28 mouse cellular contexts compared by ENCODE assay signal in genomic region chr2:109846401-109846800, GRCm38 (mm10). TPM values are rescaled to one million over a fixed set of nuclear protein-coding genes. Genes with fewer than 3 reads are reported as not detected.
A peak's percentile ranks its signal among the peaks of the same experiment; 100 is the strongest.
DNase-seq lines count a peak whose midpoint lies in the region; ATAC-seq lines count a peak whose summit lies in the region.
"Had no signal": no experiment of that assay in that cellular context is flagged by ENCODE, and none has a peak within 500 bp of the region (broad histone marks: within the 10 kb centered on the region; RNA-seq: fewer than 3 reads in every experiment).

No protein-coding gene starts in this region.

- no peak overlapping the region for H3K9ac ChIP-seq in limb, embryonic 11.5 days (ENCODE audit: low read length)
- no peak overlapping the region for H3K9ac ChIP-seq in embryonic facial prominence, embryonic 11.5 days (replicated peaks; ENCODE audit: low read length)
- no peak overlapping the region for H3K9ac ChIP-seq in limb, embryonic 13.5 days
- H3K9ac ChIP-seq: embryonic facial prominence, embryonic 13.5 days; forebrain, embryonic 13.5 days; heart, embryonic 15.5 days; hindbrain, embryonic 13.5 days; intestine, embryonic 15.5 days had no signal

- H3K27ac ChIP-seq in limb, embryonic 11.5 days (replicated peaks; ENCODE audit: low read depth, low read length) = no peak overlapping the region
- H3K27ac ChIP-seq in limb, embryonic 10.5 days = no peak overlapping the region
- H3K27ac ChIP-seq in embryonic facial prominence, embryonic 11.5 days (replicated peaks; ENCODE audit: low read depth, low read length) = no peak overlapping the region
- no peak overlapping the region for H3K27ac ChIP-seq in limb, embryonic 13.5 days
- H3K27ac ChIP-seq: embryonic facial prominence, embryonic 13.5 days; forebrain, embryonic 10.5 days; forebrain, embryonic 13.5 days; gastrocnemius, adult 2 months; heart, embryonic 15.5 days; hindbrain, embryonic 10.5 days; hindbrain, embryonic 13.5 days; intestine, embryonic 15.5 days had no signal

- no peak overlapping the region for H3K4me3 ChIP-seq in limb, embryonic 11.5 days (ENCODE audit: low read depth, low read length)
- H3K4me3 ChIP-seq in limb, embryonic 10.5 days = no peak overlapping the region
- no peak overlapping the region for H3K4me3 ChIP-seq in embryonic facial prominence, embryonic 11.5 days (ENCODE audit: low read depth, low read length)
- H3K4me3 ChIP-seq in limb, embryonic 13.5 days = no peak overlapping the region
- H3K4me3 ChIP-seq: embryonic facial prominence, embryonic 13.5 days; forebrain, embryonic 10.5 days; forebrain, embryonic 13.5 days; gastrocnemius, adult 2 months; heart, embryonic 15.5 days; hindbrain, embryonic 10.5 days; hindbrain, embryonic 13.5 days; intestine, embryonic 15.5 days had no signal

- no peaks in the 10 kb centered on the region for H3K36me3 ChIP-seq in limb, embryonic 11.5 days (ENCODE audit: control insufficient read depth, insufficient read depth, low read length)
- H3K36me3 ChIP-seq in limb, embryonic 10.5 days = no peaks in the 10 kb centered on the region
- H3K36me3 ChIP-seq in embryonic facial prominence, embryonic 11.5 days (replicated peaks; ENCODE audit: control insufficient read depth, insufficient read depth, low read depth, low read length) = no peaks in the 10 kb centered on the region
- no peaks in the 10 kb centered on the region for H3K36me3 ChIP-seq in limb, embryonic 13.5 days
- H3K36me3 ChIP-seq: embryonic facial prominence, embryonic 13.5 days; forebrain, embryonic 10.5 days; heart, embryonic 15.5 days; hindbrain, embryonic 10.5 days; hindbrain, embryonic 13.5 days; intestine, embryonic 15.5 days had no signal

- H3K4me2 ChIP-seq in limb, embryonic 11.5 days (ENCODE audit: low read depth, severe bottlenecking) = no peak overlapping the region
- no peak overlapping the region for H3K4me2 ChIP-seq in embryonic facial prominence, embryonic 11.5 days (ENCODE audit: low read depth, low read length)
- H3K4me2 ChIP-seq in limb, embryonic 13.5 days (replicated peaks) = no peak overlapping the region
- H3K4me2 ChIP-seq: embryonic facial prominence, embryonic 13.5 days; forebrain, embryonic 13.5 days; heart, embryonic 11.5 days; heart, embryonic 15.5 days; hindbrain, embryonic 13.5 days; intestine, embryonic 15.5 days had no signal

- no peaks in the 10 kb centered on the region for H3K9me3 ChIP-seq in limb, embryonic 11.5 days (ENCODE audit: control insufficient read depth, low read length)
- H3K9me3 ChIP-seq in limb, embryonic 10.5 days (replicated peaks) = no peaks in the 10 kb centered on the region
- no peaks in the 10 kb centered on the region for H3K9me3 ChIP-seq in embryonic facial prominence, embryonic 11.5 days (replicated peaks; ENCODE audit: control insufficient read depth, low read length)
- no peaks in the 10 kb centered on the region for H3K9me3 ChIP-seq in limb, embryonic 13.5 days
- H3K9me3 ChIP-seq: embryonic facial prominence, embryonic 13.5 days; forebrain, embryonic 10.5 days; forebrain, embryonic 13.5 days; heart, embryonic 15.5 days; hindbrain, embryonic 10.5 days; hindbrain, embryonic 13.5 days; intestine, embryonic 15.5 days had no signal

- 20% methylated on average over 4 of the region's 4 CpGs for WGBS in limb, embryonic 11.5 days
- WGBS in limb, embryonic 10.5 days = 30% methylated on average over 4 of the region's 4 CpGs
- 28% methylated on average over 4 of the region's 4 CpGs for WGBS in embryonic facial prominence, embryonic 11.5 days
- 10% methylated on average over 4 of the region's 4 CpGs for WGBS in limb, embryonic 13.5 days

- no peaks in the 10 kb centered on the region for H3K27me3 ChIP-seq in limb, embryonic 11.5 days (ENCODE audit: control insufficient read depth, insufficient read depth, low read length)
- H3K27me3 ChIP-seq in limb, embryonic 10.5 days (ENCODE audit: low read depth, poor library complexity, severe bottlenecking) = no peaks in the 10 kb centered on the region
- no peaks in the 10 kb centered on the region for H3K27me3 ChIP-seq in embryonic facial prominence, embryonic 11.5 days (ENCODE audit: control insufficient read depth, insufficient read depth, low read length)
- no peaks in the 10 kb centered on the region for H3K27me3 ChIP-seq in limb, embryonic 13.5 days
- H3K27me3 ChIP-seq: embryonic facial prominence, embryonic 13.5 days; forebrain, embryonic 13.5 days; heart, embryonic 15.5 days; hindbrain, embryonic 13.5 days; intestine, embryonic 15.5 days had no signal

- DNase-seq in limb, embryonic 11.5 days (ENCODE audit: low spot score) = peak; percentile 26
- no peak for DNase-seq in limb, embryonic 10.5 days (ENCODE audit: low spot score)
- peak; percentile 63 for DNase-seq in embryonic facial prominence, embryonic 11.5 days (ENCODE audit: low spot score)
- DNase-seq in retina, embryonic 14.5 days (ENCODE audit: low spot score) = no peak
- no peak for DNase-seq in layer of hippocampus, adult 9-10 months (ENCODE audit: low spot score)
- DNase-seq: adrenal gland, adult 2 months; adrenal gland, postnatal 14 days; cerebellum, adult 11-12 months; cerebellum, adult 8-10 months; cerebellum, postnatal 10 days; cerebellum, postnatal 36 days; gastrocnemius, adult 2 months; gastrocnemius, postnatal 14 days; heart, adult 11 months; heart, postnatal 10 days; heart, postnatal 36 days had no signal

- no peaks in the 10 kb centered on the region for H3K4me1 ChIP-seq in limb, embryonic 11.5 days (ENCODE audit: control insufficient read depth, insufficient read depth, low read length)
- H3K4me1 ChIP-seq in limb, embryonic 10.5 days = peaks cover 12% of the 10 kb centered on the region
- H3K4me1 ChIP-seq in embryonic facial prominence, embryonic 11.5 days (ENCODE audit: control insufficient read depth, insufficient read depth, low read length) = no peaks in the 10 kb centered on the region
- H3K4me1 ChIP-seq in limb, embryonic 13.5 days = peaks cover 13% of the 10 kb centered on the region
- H3K4me1 ChIP-seq: heart, embryonic 15.5 days; intestine, embryonic 15.5 days had no signal

- ATAC-seq in limb, embryonic 11.5 days (ENCODE audit: insufficient number of reproducible peaks, low FRiP score, low TSS enrichment, low read depth) = no peak
- no peak for ATAC-seq in embryonic facial prominence, embryonic 11.5 days (replicated peaks; ENCODE audit: insufficient number of reproducible peaks, low FRiP score, low TSS enrichment, low read depth)
- 0 out of 2 replicates have a peak, but pooled peaks have one; percentile 25 for ATAC-seq in limb, embryonic 13.5 days (ENCODE audit: low FRiP score, low read depth)
- ATAC-seq: CD4-positive, CD25-positive, alpha-beta regulatory T cell, adult 4 months; forebrain, embryonic 13.5 days; forebrain, embryonic 16.5 days; hindbrain, embryonic 16.5 days; intestine, embryonic 15.5 days had no signal

RNA-seq across cellular contexts. Expression of gene Lin7c, which starts 44.3 kb away (rescaled TPM):
- 64.3 and 69.2 TPM in 2 replicates for polyA plus RNA-seq in limb, embryonic 11.5 days (2014; fragmentation: Nextera tagmentation; extraction: Ambion mirVana)
- polyA plus RNA-seq in limb, embryonic 10.5 days (2016; fragmentation: Nextera tagmentation; extraction: Ambion mirVana) = 64.3 and 68.9 TPM in 2 replicates
- polyA plus RNA-seq in embryonic facial prominence, embryonic 11.5 days (2014; fragmentation: Nextera tagmentation; extraction: Ambion mirVana) = 93.6 and 94.3 TPM in 2 replicates
- 50.0 and 54.3 TPM in 2 replicates for polyA plus RNA-seq in limb, embryonic 13.5 days (2015; fragmentation: Nextera tagmentation; extraction: Ambion mirVana)

Comparison
In these comparisons a context has a peak if more than half of its experiments do, and no peak if none do; other contexts are left out.
1. DNase-seq: peak in limb, embryonic 11.5 days (single experiment) and embryonic facial prominence, embryonic 11.5 days (single experiment); none in limb, embryonic 10.5 days (single experiment), retina, embryonic 14.5 days (single experiment) and layer of hippocampus, adult 9-10 months (single experiment).